Mouse (Mus musculus) midbrain, postnatal 0 days (tissue): ENCODE measurements at regions not wholly inside any gene's neighbourhood (a gene's known extent, or its start where the extent isn't known, plus 50 kb on each side); places are given as distances from the start of the nearest gene placed in this dataset.

ENCODE experiments used
- ATAC-seq: fragments of 200-750 bp; cut with Nextera tagmentation; 2 replicates; pipeline ENCODE4 v1.8.0; 2017; ENCODE audit warnings: moderate number of reproducible peaks, mild to moderate bottlenecking, moderate TSS enrichment, moderate library complexity; ENCODE audit not compliant: low FRiP score
- DNase-seq: peaks from one replicate; pipeline ENCODE4 v3.0.0-alpha.2; 2015; ENCODE audit warnings: low spot score
- H3K27ac ChIP-seq: fragments of 300-500 bp; sonication (generic); 2 replicates; pipeline ENCODE4 v1.5.1; 2014; ENCODE audit warnings: low read depth, mild to moderate bottlenecking, low read length, mixed read lengths
- H3K27me3 ChIP-seq: fragments of 300-500 bp; sonication (generic); 2 replicates; pipeline ENCODE4 v1.6.1; 2014; ENCODE audit warnings: low read length, control low read depth, mixed read lengths; ENCODE audit not compliant: insufficient read depth
- H3K36me3 ChIP-seq: fragments of 300-500 bp; sonication (generic); 2 replicates; pipeline ENCODE4 v1.6.1; 2014; ENCODE audit warnings: low read length, control low read depth, mixed read lengths; ENCODE audit not compliant: insufficient read depth
- H3K4me1 ChIP-seq: fragments of 300-500 bp; sonication (generic); 2 replicates; pipeline ENCODE4 v1.6.1; 2014; ENCODE audit warnings: mild to moderate bottlenecking, control low read depth, antibody characterized with exemption, low read length, mixed read lengths; ENCODE audit not compliant: insufficient read depth
- H3K4me2 ChIP-seq: fragments of 300-500 bp; sonication (generic); 2 replicates; pipeline ENCODE4 v1.6.1; 2014; ENCODE audit warnings: low read depth, mild to moderate bottlenecking, low read length, mixed read lengths; ENCODE audit not compliant: poor library complexity, severe bottlenecking
- H3K4me3 ChIP-seq: fragments of 300-500 bp; sonication (generic); 2 replicates; pipeline ENCODE4 v1.5.1; 2014; ENCODE audit warnings: low read depth, mild to moderate bottlenecking, low read length, moderate library complexity
- H3K9ac ChIP-seq: fragments of 300-500 bp; sonication (generic); replicated peaks from 2 replicates; pipeline ENCODE4 v1.6.1; 2014; ENCODE audit warnings: mild to moderate bottlenecking, low read length, moderate library complexity, mixed read lengths; ENCODE audit not compliant: poor library complexity, severe bottlenecking
- H3K9me3 ChIP-seq: fragments of 300-500 bp; sonication (generic); 2 replicates; pipeline ENCODE4 v1.6.1; 2016; ENCODE audit warnings: low read length, control low read depth
- CTCF ChIP-seq: IDR thresholded peaks from 2 replicates; pipeline ENCODE4 v1.5.1; 2016; ENCODE audit warnings: antibody characterized with exemption, mild to moderate bottlenecking
- WGBS: fragments of 180-500 bp; shearing (Covaris S2); extraction: QIAGEN DNeasy Blood & Tissue Kit; methylation state at CpG from one replicate; pipeline ENCODE4 v1.1.7; 2014; 5-methylcytosine and 5-hydroxymethylcytosine counted together

DNA sequence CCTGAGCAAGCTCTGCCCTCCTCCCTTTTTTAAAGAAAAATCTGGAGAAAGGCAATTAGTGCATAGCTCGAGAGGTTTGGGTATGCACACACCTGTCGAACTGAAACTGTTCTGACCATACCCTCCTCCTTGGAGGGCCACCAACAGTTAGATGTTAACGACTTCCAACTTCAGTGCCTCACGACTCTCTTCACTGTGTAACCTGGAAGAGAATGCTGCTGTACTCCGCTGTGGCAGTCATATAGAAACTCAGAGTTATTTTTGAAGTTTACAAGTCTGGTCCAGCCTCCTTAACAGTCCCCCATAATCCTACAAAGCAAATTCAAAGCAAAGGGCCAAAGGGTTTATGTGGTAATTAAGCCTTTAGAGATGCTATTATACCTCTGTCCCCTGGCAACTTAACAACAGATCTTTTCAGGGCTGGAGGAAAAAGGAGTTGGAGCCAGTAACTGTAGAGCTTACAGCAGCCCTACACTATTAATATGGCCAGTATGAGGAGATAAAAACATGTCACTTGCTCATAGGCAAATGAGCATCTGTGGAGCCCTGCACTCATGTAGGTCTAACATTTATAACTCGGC lies 51.7 kb upstream of the 1700066M21Rik start:
- WGBS = 59% methylated on average over 6 of the region's 6 CpGs
- Histone ChIP-seq H3K4me1 (no peaks in the 10 kb centered on the region), H3K9ac (no peak overlapping the region), H3K27me3 (no peaks in the 10 kb centered on the region), H3K9me3 (no peaks in the 10 kb centered on the region), H3K36me3 (no peaks in the 10 kb centered on the region), H3K4me2 (no peak overlapping the region), H3K27ac (no peak overlapping the region), H3K4me3 (no peak overlapping the region)
- no peak for TF ChIP-seq CTCF
- ATAC-seq (no peak), DNase-seq (no peak)
